Mouse (Mus musculus) liver, embryonic 14.5 days (tissue): ENCODE measurements around the gene Fcrlb. TPM values are rescaled to one million over a fixed set of nuclear protein-coding genes. Genes with fewer than 3 reads are reported as not detected.

ENCODE experiments used
- ATAC-seq: fragments of 200-750 bp; cut with Nextera tagmentation; 2 replicates; pipeline ENCODE4 v1.8.0; 2017; ENCODE audit warnings: moderate number of reproducible peaks, mild to moderate bottlenecking, moderate library complexity; ENCODE audit not compliant: insufficient read depth
- DNase-seq, 3 experiments: peaks; one replicate each; pipeline ENCODE4 v3.0.0-alpha.2; 2012 to 2013; ENCODE audit warnings: low read depth in 3 of 3, low spot score in 3 of 3
- H3K27ac ChIP-seq: fragments of 300-500 bp; sonication (generic); 2 replicates; pipeline ENCODE4 v1.5.1; 2014; ENCODE audit warnings: moderate library complexity, mild to moderate bottlenecking, control low read depth, inconsistent platforms
- H3K27me3 ChIP-seq: fragments of 300-500 bp; sonication (generic); 2 replicates; pipeline ENCODE4 v1.6.1; 2014; ENCODE audit warnings: mild to moderate bottlenecking, low read length, moderate library complexity; ENCODE audit not compliant: control insufficient read depth, insufficient read depth
- H3K36me3 ChIP-seq: fragments of 300-500 bp; sonication (generic); replicated peaks from 2 replicates; pipeline ENCODE4 v1.6.1; 2014; ENCODE audit warnings: low read depth; ENCODE audit not compliant: control insufficient read depth, insufficient read depth
- H3K4me1 ChIP-seq, 2 experiments: fragments of 200-500 bp in 1 of 2; fragments of 300-500 bp in 1 of 2; sonication (generic) in 1 of 2; replicated peaks; 2 replicates each; pipeline ENCODE4 v1.6.1; 2012 to 2014; ENCODE audit warnings: antibody characterized with exemption in 1 of 2, inconsistent platforms in 1 of 2, low read length in 1 of 2; ENCODE audit not compliant: control insufficient read depth in 2 of 2, insufficient read depth in 2 of 2
- H3K4me2 ChIP-seq: fragments of 300-500 bp; sonication (generic); 2 replicates; pipeline ENCODE4 v1.6.1; 2014; ENCODE audit warnings: low read depth, mild to moderate bottlenecking, control low read depth, moderate library complexity
- H3K4me3 ChIP-seq, 2 experiments: fragments of 200-500 bp in 1 of 2; fragments of 300-500 bp in 1 of 2; sonication (generic) in 1 of 2; 2 replicates each; pipeline ENCODE4 v1.5.1; 2012 to 2014; ENCODE audit warnings: low read depth in 2 of 2, low read length in 2 of 2, mild to moderate bottlenecking in 2 of 2, control low read depth in 1 of 2, inconsistent platforms in 1 of 2, moderate library complexity in 1 of 2; ENCODE audit not compliant: insufficient read depth in 1 of 2
- H3K9ac ChIP-seq: fragments of 300-500 bp; sonication (generic); replicated peaks from 2 replicates; pipeline ENCODE4 v1.6.1; 2014; ENCODE audit warnings: mild to moderate bottlenecking, control low read depth, moderate library complexity
- H3K9me3 ChIP-seq: fragments of 300-500 bp; sonication (generic); 2 replicates; pipeline ENCODE4 v1.6.1; 2016; ENCODE audit warnings: low read length, mixed read lengths; ENCODE audit not compliant: control insufficient read depth
- CTCF ChIP-seq: IDR thresholded peaks from 2 replicates; pipeline ENCODE4 v1.5.1; 2016; ENCODE audit warnings: antibody characterized with exemption, low read depth, control low read depth
- EP300 ChIP-seq: IDR thresholded peaks from 2 replicates; pipeline ENCODE4 v1.6.1; 2016; ENCODE audit warnings: antibody characterized with exemption, low read depth
- WGBS: fragments of 180-500 bp; shearing (Covaris S2); extraction: QIAGEN DNeasy Blood & Tissue Kit; methylation state at CpG from one replicate; pipeline ENCODE4 v1.1.7; 2014; ENCODE audit not compliant: insufficient replicate concordance; 5-methylcytosine and 5-hydroxymethylcytosine counted together
- polyA plus RNA-seq, 2 experiments: library from polyadenylated mRNA; depleted of rRNA in 1 of 2; stranded (reverse) in 1 of 2; unstranded in 1 of 2; fragments of >200 nt; fragmentation: Nextera tagmentation in 1 of 2; extraction: Ambion mirVana in 1 of 2; gene quantifications; 2 replicates each; pipeline versions ENCODE4 v1.2.1 to v1.2.3; 2012 to 2014

The Fcrlb gene
- polyA plus RNA-seq, 2 experiments, result 0.03 TPM; not detected in 1

DNA sequence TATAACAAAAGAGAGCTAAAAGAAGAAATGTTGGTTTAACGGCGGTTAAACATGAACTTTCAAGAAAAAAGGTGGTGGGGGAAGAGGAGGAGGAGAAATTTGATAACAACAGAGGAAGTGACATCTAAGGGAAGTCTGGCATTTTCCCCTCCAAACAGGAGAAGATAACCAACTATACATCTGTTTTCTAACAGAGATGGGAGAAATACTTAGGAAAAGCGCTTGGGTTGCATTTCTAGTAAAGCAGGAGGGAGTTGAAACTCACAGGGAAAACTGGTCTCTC is 50.4 kb downstream of the Fcrlb start:
- H3K9me3 ChIP-seq, result no peaks in the 10 kb centered on the region
- 33% methylated on average over 3 of the region's 3 CpGs for WGBS
- no peak overlapping the region for H3K4me3 ChIP-seq
- DNase-seq (no peak), ATAC-seq (no peak)
- TF ChIP-seq EP300 (no peak), CTCF (no peak)
- no peak overlapping the region for H3K27ac ChIP-seq
- H3K27me3 ChIP-seq, result no peaks in the 10 kb centered on the region
- H3K36me3 ChIP-seq, result no peaks in the 10 kb centered on the region
- peak overlapping the region; percentile 36 for H3K4me2 ChIP-seq
- peaks cover 21 to 48% of the 10 kb centered on the region in 2 experiments for H3K4me1 ChIP-seq
- no peak overlapping the region for H3K9ac ChIP-seq

DNA sequence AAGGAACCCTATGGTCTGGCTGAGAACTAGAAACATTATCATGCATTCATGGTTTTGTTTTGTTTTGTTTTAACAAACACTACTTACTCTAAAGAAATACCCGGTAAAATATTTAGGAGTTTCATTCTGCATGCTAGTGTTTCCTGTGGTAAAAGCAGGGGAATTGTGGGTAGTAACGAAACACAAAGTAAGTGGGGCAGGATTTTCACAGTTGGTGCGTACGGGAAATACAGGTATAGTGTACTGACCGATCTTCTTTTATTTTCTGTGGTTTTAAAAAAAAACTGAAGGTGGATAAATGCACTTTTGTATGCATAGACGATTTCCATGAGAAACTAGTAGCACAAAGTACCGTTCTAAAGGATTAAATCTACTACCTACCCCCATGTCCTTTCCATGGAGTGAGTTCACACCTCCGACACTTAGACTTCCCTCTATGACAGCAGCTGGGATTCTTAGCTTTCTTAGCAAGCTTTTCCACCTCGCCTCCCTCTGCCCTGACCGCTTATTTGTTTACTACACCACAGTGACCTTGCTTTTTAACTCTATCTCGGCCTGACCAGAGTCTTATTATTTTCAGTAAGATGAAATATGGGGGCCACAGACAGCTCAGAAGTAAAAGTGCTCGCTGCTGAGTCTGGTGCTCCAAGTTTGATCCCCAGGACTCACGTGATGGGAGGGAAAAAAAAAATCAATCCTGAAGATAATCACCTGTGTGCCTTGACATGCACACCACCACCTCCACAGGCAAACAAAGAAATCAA is 50.9 kb downstream of the Fcrlb start:
- Histone ChIP-seq H3K4me1 (peaks cover 21 to 50% of the 10 kb centered on the region in 2 experiments), H3K27me3 (no peaks in the 10 kb centered on the region), H3K4me2 (peak overlapping the region; percentile 36), H3K9me3 (no peaks in the 10 kb centered on the region), H3K27ac (no peak overlapping the region), H3K9ac (no peak overlapping the region), H3K4me3 (0 out of 4 replicates have a peak overlapping the region, but pooled peaks of 1 of the 2 experiments have one; percentile 3), H3K36me3 (no peaks in the 10 kb centered on the region)
- DNase-seq, result no peak
- no peak for ATAC-seq
- TF ChIP-seq CTCF (no peak), EP300 (no peak)
- 57% methylated on average over 13 of the region's 13 CpGs for WGBS

DNA sequence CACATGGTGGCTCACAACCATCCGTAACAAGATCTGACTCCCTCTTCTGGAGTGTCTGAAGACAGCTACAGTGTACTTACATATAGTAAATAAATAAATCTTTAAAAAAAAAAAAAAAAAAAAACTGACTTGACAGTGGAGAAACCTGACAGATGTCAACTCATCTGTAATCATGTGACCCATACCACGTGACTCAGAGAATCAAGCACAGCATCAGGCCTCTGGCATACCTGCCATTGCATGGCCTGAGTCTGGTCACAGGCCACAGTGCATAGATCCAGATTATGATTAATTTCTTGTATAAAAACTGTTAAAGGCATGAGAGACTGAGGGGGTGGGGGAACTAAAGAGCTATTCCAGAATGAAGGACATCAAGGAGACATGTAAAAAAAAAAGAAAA is 53.9 kb downstream of the Fcrlb start:
- TF ChIP-seq EP300 (no peak), CTCF (no peak)
- Histone ChIP-seq H3K9me3 (no peaks in the 10 kb centered on the region), H3K27me3 (no peaks in the 10 kb centered on the region), H3K9ac (no peak overlapping the region), H3K4me3 (no peak overlapping the region), H3K36me3 (peaks cover 2% of the 10 kb centered on the region; the same call in 1 of the 2 replicates), H3K4me2 (no peak overlapping the region), H3K27ac (no peak overlapping the region), H3K4me1 (peaks cover 41 to 62% of the 10 kb centered on the region in 2 experiments)
- DNase-seq (no peak), ATAC-seq (no peak)
- 70% methylated on average over 2 of the region's 2 CpGs for WGBS

DNA sequence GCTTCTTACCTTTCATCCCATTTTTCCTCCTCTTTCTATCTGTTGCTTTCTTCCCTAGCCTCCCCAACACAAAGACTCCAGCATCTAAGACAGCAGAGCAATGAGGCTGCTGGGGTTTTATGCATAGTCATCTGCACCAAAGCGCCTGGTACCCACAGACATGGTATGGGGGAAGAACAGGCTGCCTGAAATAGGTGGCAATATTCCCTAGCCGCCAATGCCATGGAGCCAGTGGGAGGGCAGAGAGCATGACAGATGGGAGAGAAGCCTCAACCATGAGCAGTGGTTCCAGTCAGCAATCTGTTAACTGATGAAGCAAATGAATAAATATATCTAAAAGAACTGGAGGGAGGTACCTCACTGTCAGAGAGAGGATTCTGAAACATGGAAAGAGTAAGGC is 55.4 kb downstream of the Fcrlb start:
- H3K36me3 ChIP-seq, result peaks cover 7% of the 10 kb centered on the region
- no peak for ATAC-seq
- DNase-seq, result no peak
- no peak overlapping the region for H3K4me2 ChIP-seq
- peaks cover 29 to 53% of the 10 kb centered on the region in 2 experiments for H3K4me1 ChIP-seq
- H3K27me3 ChIP-seq, result no peaks in the 10 kb centered on the region
- no peak overlapping the region for H3K27ac ChIP-seq
- no peak for TF ChIP-seq CTCF
- no peak for TF ChIP-seq EP300
- no peak overlapping the region for H3K4me3 ChIP-seq
- H3K9me3 ChIP-seq, result no peaks in the 10 kb centered on the region
- no peak overlapping the region for H3K9ac ChIP-seq
- 67% methylated on average over 2 of the region's 2 CpGs for WGBS

Other genes starting within 250 kb of the Fcrlb start
- gene Atf6, start 45.2 kb downstream of the Fcrlb start, polyA plus RNA-seq (2012; rRNA removed), result 3.7 and 4.8 TPM in 2 replicates
- gene Atf6, start 45.2 kb downstream of the Fcrlb start, polyA plus RNA-seq (2014; fragmentation: Nextera tagmentation; extraction: Ambion mirVana), result 6.6 and 8.2 TPM in 2 replicates
- 0.26 and 0.54 TPM in 2 replicates for gene Gm26620, start 27.9 kb downstream of the Fcrlb start, polyA plus RNA-seq (2012; rRNA removed)
- gene Gm26620, start 27.9 kb downstream of the Fcrlb start, polyA plus RNA-seq (2014; fragmentation: Nextera tagmentation; extraction: Ambion mirVana), result 0.38 and 0.47 TPM in 2 replicates
- 9.5 and 13.6 TPM in 2 replicates for gene Dusp12, start 27.4 kb downstream of the Fcrlb start, polyA plus RNA-seq (2012; rRNA removed)
- gene Dusp12, start 27.4 kb downstream of the Fcrlb start, polyA plus RNA-seq (2014; fragmentation: Nextera tagmentation; extraction: Ambion mirVana), result 19.1 and 20.4 TPM in 2 replicates
- gene Fcrla, start 14.6 kb upstream of the Fcrlb start, polyA plus RNA-seq (2012; rRNA removed), result 0.35 and 0.51 TPM in 2 replicates
- 0.37 and 0.56 TPM in 2 replicates for gene Fcrla, start 14.6 kb upstream of the Fcrlb start, polyA plus RNA-seq (2014; fragmentation: Nextera tagmentation; extraction: Ambion mirVana)
- 2.2 and 3.3 TPM in 2 replicates for gene Fcgr2b, start 63.6 kb upstream of the Fcrlb start, polyA plus RNA-seq (2012; rRNA removed)
- gene Fcgr2b, start 63.6 kb upstream of the Fcrlb start, polyA plus RNA-seq (2014; fragmentation: Nextera tagmentation; extraction: Ambion mirVana), result 2.4 and 3.4 TPM in 2 replicates
- 1.9 and 2.6 TPM in 2 replicates for gene Fcgr4, start 106.0 kb upstream of the Fcrlb start, polyA plus RNA-seq (2012; rRNA removed)
- 1.7 and 2.0 TPM in 2 replicates for gene Fcgr4, start 106.0 kb upstream of the Fcrlb start, polyA plus RNA-seq (2014; fragmentation: Nextera tagmentation; extraction: Ambion mirVana)
- gene Fcgr3, start 152.0 kb upstream of the Fcrlb start, polyA plus RNA-seq (2012; rRNA removed), result 12.7 and 14.6 TPM in 2 replicates
- gene Fcgr3, start 152.0 kb upstream of the Fcrlb start, polyA plus RNA-seq (2014; fragmentation: Nextera tagmentation; extraction: Ambion mirVana), result 19.2 and 24.6 TPM in 2 replicates
- 1.8 and 2.2 TPM in 2 replicates for gene Cfap126, start 201.0 kb upstream of the Fcrlb start, polyA plus RNA-seq (2012; rRNA removed)
- 1.9 and 2.6 TPM in 2 replicates for gene Cfap126, start 201.0 kb upstream of the Fcrlb start, polyA plus RNA-seq (2014; fragmentation: Nextera tagmentation; extraction: Ambion mirVana)
- 103 and 111 TPM in 2 replicates for gene Sdhc, start 237.7 kb upstream of the Fcrlb start, polyA plus RNA-seq (2012; rRNA removed)
- gene Sdhc, start 237.7 kb upstream of the Fcrlb start, polyA plus RNA-seq (2014; fragmentation: Nextera tagmentation; extraction: Ambion mirVana), result 147 and 165 TPM in 2 replicates
- 0.04 and 0.25 TPM in 2 replicates for gene Mpz, start 237.8 kb upstream of the Fcrlb start, polyA plus RNA-seq (2012; rRNA removed)
- gene Mpz, start 237.8 kb upstream of the Fcrlb start, polyA plus RNA-seq (2014; fragmentation: Nextera tagmentation; extraction: Ambion mirVana), result 0.14 TPM in 1 of 2 replicates, not detected in the other